Mouse (Mus musculus): ENCODE results near the gene Ryr2. TPM values are rescaled to one million over a fixed set of nuclear protein-coding genes. Genes with fewer than 3 reads are reported as not detected.
"Not testable (repeated sequence)": the region's sequence is repeated elsewhere in the genome, so short reads cannot be mapped to it uniquely, and the experiment has no call there.

Ryr2 gene
- total RNA-seq, 2 experiments from 2014 or later: 132 to 134 TPM

- no peak for DNase-seq (ENCODE audit: extremely low spot score in 1 of 2, low spot score in 2 of 2)
- intact Hi-C loops (cut with DNase I): no loop called here
These were observed 128.4 kb downstream of the Ryr2 start for GRCm38 (mm10) chr13:11978359-11978758.

- intact Hi-C loops (cut with DNase I): no loop called here
- DNase-seq (ENCODE audit: extremely low spot score in 1 of 2, low spot score in 2 of 2): no peak
These were observed 129.1 kb downstream of the Ryr2 start for GRCm38 (mm10) chr13:11977606-11978005.

DNA sequence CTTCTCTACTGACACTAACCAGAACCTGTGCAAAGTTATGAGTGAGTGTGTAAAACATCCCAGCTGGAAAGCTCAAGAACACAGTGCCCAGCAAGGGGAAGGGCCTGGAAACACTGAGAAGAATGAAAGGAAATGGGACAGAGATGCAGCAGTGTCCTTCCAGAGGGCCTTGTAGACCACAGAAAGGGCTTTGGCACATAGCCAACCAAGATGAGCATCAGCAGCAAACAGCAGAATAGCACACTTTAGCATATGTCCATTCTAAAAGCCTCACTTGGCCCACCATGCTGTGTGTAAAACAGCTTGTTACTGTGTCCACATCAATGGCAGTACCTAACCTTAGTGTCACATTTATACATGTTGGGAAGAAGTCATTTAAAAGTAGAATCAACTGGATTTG is 142.4 kb downstream of the Ryr2 start:
- intact Hi-C loops (cut with DNase I): no loop called here
- DNase-seq (ENCODE audit: extremely low spot score in 1 of 2, low spot score in 2 of 2): no peak

GRCm38 (mm10) chr13:11959488-11960174 is 147.1 kb downstream of the Ryr2 start:
- intact Hi-C loops (cut with DNase I): no loop called here
- no peak for DNase-seq (ENCODE audit: extremely low spot score in 1 of 2, low spot score in 2 of 2)

- intact Hi-C loops (cut with DNase I): no loop called here
These were observed 147.9 kb downstream of the Ryr2 start for GRCm38 (mm10) chr13:11958854-11959253.

DNA sequence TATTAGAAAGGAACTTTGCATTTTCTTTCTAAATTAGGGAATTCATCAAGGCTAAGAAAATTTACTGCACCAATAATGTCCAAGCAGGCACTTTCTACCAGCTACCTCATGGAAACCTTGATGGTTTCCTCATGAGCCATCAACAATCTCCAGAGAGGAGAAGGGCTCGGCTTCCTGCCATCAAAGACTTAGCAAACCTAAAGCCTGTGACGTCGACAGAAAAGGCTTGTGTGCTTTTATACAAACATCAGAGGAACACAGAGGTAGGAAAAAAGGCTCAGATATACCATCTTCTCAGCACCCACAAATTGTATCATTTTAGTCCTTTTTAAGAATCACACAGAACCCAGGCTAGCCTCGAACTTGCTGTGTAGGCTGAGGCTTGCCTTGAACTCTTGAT is 148.5 kb downstream of the Ryr2 start:
- no peak for DNase-seq (ENCODE audit: extremely low spot score in 1 of 2, low spot score in 2 of 2)
- intact Hi-C loops (cut with DNase I): no loop called here

More at GRCm38 (mm10) chr13:11958854-11959253, 147.9 kb downstream of the Ryr2 start:
- no peak for DNase-seq (ENCODE audit: extremely low spot score in 1 of 2, low spot score in 2 of 2)

DNA sequence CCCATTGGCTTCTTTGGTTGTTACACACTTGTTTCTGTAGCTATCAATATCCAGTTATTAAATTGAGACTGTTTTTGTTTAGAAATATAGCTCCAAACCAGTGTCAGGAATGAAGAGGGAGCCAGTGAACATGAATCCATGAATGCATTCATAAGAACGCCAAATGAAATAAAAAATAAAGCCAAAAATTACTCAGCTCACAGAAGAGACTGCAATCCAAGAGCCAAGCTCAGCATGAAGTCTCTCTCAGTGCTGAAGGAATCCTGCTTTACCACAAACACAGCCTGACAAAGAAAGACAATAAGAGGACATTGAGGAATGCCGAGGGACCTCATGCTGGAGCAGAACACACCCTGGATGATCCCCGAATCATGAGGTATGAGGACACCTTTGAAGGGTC is 154.8 kb downstream of the Ryr2 start:
- intact Hi-C loops (cut with DNase I): no loop called here

GRCm38 (mm10) chr13:11945740-11946139 is 161.0 kb downstream of the Ryr2 start:
- DNase-seq (ENCODE audit: extremely low spot score in 1 of 2, low spot score in 2 of 2): no peak
- intact Hi-C loops (cut with DNase I): no loop called here

More for the DNA sequence above, 154.8 kb downstream of the Ryr2 start:
- no peak for DNase-seq (ENCODE audit: extremely low spot score in 1 of 2, low spot score in 2 of 2)

- intact Hi-C loops (cut with DNase I): no loop called here
- DNase-seq (ENCODE audit: extremely low spot score in 1 of 2, low spot score in 2 of 2): no peak
These were observed 165.0 kb downstream of the Ryr2 start for GRCm38 (mm10) chr13:11941724-11942123.

- not testable (repeated sequence) for DNase-seq (ENCODE audit: extremely low spot score in 1 of 2, low spot score in 2 of 2)
These were observed 172.3 kb downstream of the Ryr2 start for GRCm38 (mm10) chr13:11934297-11935060.

DNA sequence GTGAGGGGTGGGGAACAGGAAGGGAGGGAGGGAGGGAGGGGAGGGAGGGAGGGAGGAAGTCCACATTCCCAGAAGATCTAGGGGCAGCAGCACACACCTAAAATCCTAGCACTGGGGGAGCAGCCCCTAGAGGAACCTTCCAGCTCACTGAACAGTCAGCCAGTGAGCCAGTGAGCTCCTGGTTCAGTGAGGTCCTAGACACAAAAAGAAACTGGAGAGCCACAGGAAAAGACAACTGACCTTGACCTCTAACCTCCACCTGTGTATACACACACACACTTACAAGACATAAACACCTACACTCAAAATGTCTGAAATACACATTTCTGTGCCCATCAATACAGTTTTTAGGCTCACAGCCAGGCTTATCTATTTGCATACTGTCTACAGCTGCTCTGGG is 173.4 kb downstream of the Ryr2 start:
- DNase-seq (ENCODE audit: extremely low spot score in 1 of 2, low spot score in 2 of 2): no peak
- intact Hi-C loops (cut with DNase I): no loop called here

More at GRCm38 (mm10) chr13:11934297-11935060, 172.3 kb downstream of the Ryr2 start:
- intact Hi-C loops (cut with DNase I): not testable (repeated sequence)

DNA sequence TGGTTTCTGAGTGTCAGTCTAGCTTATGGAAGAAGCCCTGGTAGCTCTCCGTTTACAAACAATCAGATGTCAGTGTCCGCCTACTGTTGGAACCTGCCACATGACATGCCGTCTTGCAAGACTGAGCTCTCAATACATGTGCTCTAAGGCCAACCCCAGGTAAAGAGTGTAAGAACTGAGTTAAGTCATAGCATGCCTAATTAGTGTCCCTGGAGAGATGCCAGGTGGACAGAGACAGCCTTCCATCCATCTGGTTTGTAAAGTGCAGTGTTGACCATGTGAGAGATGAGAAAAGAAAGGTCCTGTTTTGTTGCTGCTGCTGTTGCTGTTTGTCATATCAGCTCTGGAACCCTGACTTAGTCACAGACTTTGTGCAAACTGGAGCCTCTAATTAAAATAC is 178.0 kb downstream of the Ryr2 start:
- DNase-seq (ENCODE audit: extremely low spot score in 1 of 2, low spot score in 2 of 2): no peak
- intact Hi-C loops (cut with DNase I): no loop called here

GRCm38 (mm10) chr13:11927727-11928126 is 179.0 kb downstream of the Ryr2 start:
- DNase-seq (ENCODE audit: extremely low spot score in 1 of 2, low spot score in 2 of 2): no peak
- intact Hi-C loops (cut with DNase I): no loop called here

- no peak for DNase-seq (ENCODE audit: extremely low spot score in 1 of 2, low spot score in 2 of 2)
- intact Hi-C loops (cut with DNase I): no loop called here
These were observed 179.8 kb downstream of the Ryr2 start for GRCm38 (mm10) chr13:11926720-11927500.

DNA sequence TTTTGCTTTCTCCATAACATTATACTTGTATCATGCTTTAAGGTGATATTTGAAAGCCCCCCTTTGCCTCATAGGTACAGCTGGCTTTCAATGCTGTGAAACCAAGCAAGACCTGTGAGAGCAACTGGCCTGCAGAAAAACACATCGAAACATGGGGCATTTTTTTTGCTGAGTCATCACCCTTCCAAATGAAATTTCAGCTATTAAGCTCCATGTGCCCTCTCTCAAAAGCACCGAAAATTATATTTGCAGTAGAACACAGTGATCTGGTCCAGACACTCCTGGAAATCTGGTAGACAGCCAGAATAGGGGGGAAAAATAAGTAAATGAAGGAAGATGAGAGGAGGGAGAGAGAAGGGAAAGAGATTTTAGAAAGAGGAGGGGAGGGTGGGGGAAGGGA is 180.5 kb downstream of the Ryr2 start:
- intact Hi-C loops (cut with DNase I): no loop called here
- DNase-seq (ENCODE audit: extremely low spot score in 1 of 2, low spot score in 2 of 2): no peak

- DNase-seq (ENCODE audit: extremely low spot score in 1 of 2, low spot score in 2 of 2): no peak
- intact Hi-C loops (cut with DNase I): no loop called here
These were observed 182.0 kb downstream of the Ryr2 start for GRCm38 (mm10) chr13:11924732-11925131.

- intact Hi-C loops (cut with DNase I): no loop called here
- no peak for DNase-seq (ENCODE audit: extremely low spot score in 1 of 2, low spot score in 2 of 2)
These were observed 186.2 kb downstream of the Ryr2 start for GRCm38 (mm10) chr13:11920495-11920894.

DNA sequence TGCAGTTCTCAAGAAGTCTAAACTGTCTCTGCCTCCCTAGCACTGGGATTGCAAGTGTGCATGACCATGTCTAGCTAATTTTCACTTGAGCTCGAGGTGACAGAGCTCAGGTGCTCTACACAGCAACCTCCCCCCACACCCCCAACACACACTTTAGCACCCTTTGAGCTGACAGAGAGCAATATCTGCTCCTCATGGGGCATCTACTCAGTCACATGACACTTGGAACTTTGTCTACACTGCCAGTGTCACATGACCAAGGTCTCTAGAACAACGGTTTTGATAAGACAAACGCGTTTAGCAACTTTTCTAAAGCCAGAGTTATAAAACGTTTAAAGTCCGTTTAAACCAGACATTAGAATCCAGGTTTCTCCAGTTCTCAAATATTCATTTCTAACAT is 187.3 kb downstream of the Ryr2 start:
- intact Hi-C loops (cut with DNase I): no loop called here
- DNase-seq (ENCODE audit: extremely low spot score in 1 of 2, low spot score in 2 of 2): no peak

DNA sequence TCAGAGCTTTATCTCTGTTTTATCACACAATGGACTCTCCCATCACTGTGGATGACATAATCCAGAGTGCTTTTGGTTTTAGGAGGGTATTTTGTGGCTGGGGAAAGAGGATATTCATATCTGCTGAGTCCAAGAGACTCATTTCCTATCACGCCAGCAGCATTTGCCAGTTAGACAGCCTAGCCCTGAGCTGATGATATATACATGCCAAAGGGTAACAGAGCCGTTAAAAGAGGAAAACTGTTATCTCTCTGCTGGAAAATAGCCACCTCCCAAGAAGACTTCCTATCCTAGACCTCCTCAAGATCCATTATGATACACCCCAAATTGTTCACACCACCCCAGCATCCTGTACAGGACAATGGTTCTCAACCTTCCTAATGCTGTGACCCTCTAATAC is 191.1 kb downstream of the Ryr2 start:
- intact Hi-C loops (cut with DNase I): no loop called here
- DNase-seq (ENCODE audit: extremely low spot score in 1 of 2, low spot score in 2 of 2): no peak

DNA sequence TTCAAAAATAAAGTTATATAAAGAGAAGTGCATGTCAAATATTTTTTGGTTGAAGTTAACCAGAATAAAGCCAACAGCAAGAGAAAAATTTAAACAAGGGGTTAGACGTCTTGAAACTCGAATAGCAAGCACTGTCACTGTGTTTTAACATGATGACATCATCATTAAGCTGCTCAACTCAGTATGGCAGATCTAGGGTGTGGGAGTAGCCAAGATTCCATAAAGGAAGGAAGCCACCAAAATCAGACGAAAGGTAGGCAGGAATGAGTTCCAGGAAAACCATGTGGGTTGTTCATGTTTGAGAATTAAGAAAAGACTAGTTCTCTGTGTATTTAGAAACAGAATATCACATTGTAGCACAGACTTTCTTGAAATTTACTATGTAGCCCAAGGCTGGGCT is 192.1 kb downstream of the Ryr2 start:
- no peak for DNase-seq (ENCODE audit: extremely low spot score in 1 of 2, low spot score in 2 of 2)
- intact Hi-C loops (cut with DNase I): no loop called here
